Mouse (Mus musculus) hindbrain, embryonic 15.5 days (tissue): ENCODE results near the gene Minpp1. TPM values are rescaled to one million over a fixed set of nuclear protein-coding genes. Genes with fewer than 3 reads are reported as not detected.

Source experiments
- ATAC-seq: fragments of 200-750 bp; cut with Nextera tagmentation; 2 replicates; pipeline ENCODE4 v1.8.0; 2017; ENCODE audit warnings: low read depth, moderate number of reproducible peaks, moderate TSS enrichment; ENCODE audit not compliant: low FRiP score
- H3K27ac ChIP-seq: fragments of 300-500 bp; sonication (generic); replicated peaks from 2 replicates; pipeline ENCODE4 v1.5.1; 2015; ENCODE audit warnings: mild to moderate bottlenecking, inconsistent platforms
- H3K27me3 ChIP-seq: fragments of 300-500 bp; sonication (generic); 2 replicates; pipeline ENCODE4 v1.6.1; 2015; ENCODE audit warnings: control low read depth, inconsistent platforms
- H3K36me3 ChIP-seq: fragments of 300-500 bp; sonication (generic); 2 replicates; pipeline ENCODE4 v1.6.1; 2015; ENCODE audit warnings: control low read depth, inconsistent platforms
- H3K4me1 ChIP-seq: fragments of 300-500 bp; sonication (generic); replicated peaks from 2 replicates; pipeline ENCODE4 v1.6.1; 2015; ENCODE audit warnings: control low read depth, inconsistent platforms
- H3K4me2 ChIP-seq: fragments of 300-500 bp; sonication (generic); 2 replicates; pipeline ENCODE4 v1.6.1; 2015; ENCODE audit warnings: moderate library complexity, mild to moderate bottlenecking, inconsistent platforms
- H3K4me3 ChIP-seq: fragments of 300-500 bp; sonication (generic); 2 replicates; pipeline ENCODE4 v1.5.1; 2015; ENCODE audit warnings: mild to moderate bottlenecking, inconsistent platforms
- H3K9ac ChIP-seq: fragments of 300-500 bp; sonication (generic); 2 replicates; pipeline ENCODE4 v1.6.1; 2015; ENCODE audit warnings: inconsistent platforms
- H3K9me3 ChIP-seq: fragments of 300-500 bp; sonication (generic); 2 replicates; pipeline ENCODE4 v1.6.1; 2016; ENCODE audit warnings: control low read depth, inconsistent platforms
- WGBS: fragments of 180-500 bp; shearing (Covaris S2); methylation state at CpG from one replicate; pipeline ENCODE4 v1.1.7; 2015; 5-methylcytosine and 5-hydroxymethylcytosine counted together
- polyA plus RNA-seq: library from polyadenylated mRNA; unstranded; fragments of >200 nt; fragmentation: Nextera tagmentation; extraction: Ambion mirVana; gene quantifications from 2 replicates; pipeline ENCODE4 v1.2.1, GENCODE M21; 2015

Minpp1 gene
- polyA plus RNA-seq, 1 experiment from 2014 or later = 57.7 TPM

GRCm38 (mm10) chr19:32532331-32532730 lies 46.8 kb downstream of the Minpp1 start:
- ATAC-seq = no peak
- 89% methylated on average over 3 of the region's 3 CpGs for WGBS

GRCm38 (mm10) chr19:32532737-32533505 lies 47.4 kb downstream of the Minpp1 start:
- H3K4me2 ChIP-seq = no peak overlapping the region
- no peak overlapping the region for H3K4me3 ChIP-seq
- H3K9ac ChIP-seq = no peak overlapping the region
- WGBS = 85% methylated on average over 7 of the region's 7 CpGs
- H3K27me3 ChIP-seq = no peaks in the 10 kb centered on the region
- H3K36me3 ChIP-seq = no peaks in the 10 kb centered on the region
- H3K4me1 ChIP-seq = no peaks in the 10 kb centered on the region
- no peak for ATAC-seq
- no peaks in the 10 kb centered on the region for H3K9me3 ChIP-seq
- H3K27ac ChIP-seq = no peak overlapping the region

More at GRCm38 (mm10) chr19:32532331-32532730, 46.8 kb downstream of the Minpp1 start:
- Histone ChIP-seq H3K4me1 (no peaks in the 10 kb centered on the region), H3K4me2 (no peak overlapping the region), H3K9me3 (no peaks in the 10 kb centered on the region), H3K27ac (no peak overlapping the region), H3K4me3 (no peak overlapping the region), H3K27me3 (no peaks in the 10 kb centered on the region), H3K36me3 (no peaks in the 10 kb centered on the region), H3K9ac (no peak overlapping the region)

GRCm38 (mm10) chr19:32534887-32535286 lies 49.3 kb downstream of the Minpp1 start:
- ATAC-seq = no peak
- no peaks in the 10 kb centered on the region for H3K36me3 ChIP-seq
- H3K4me3 ChIP-seq = no peak overlapping the region
- H3K4me1 ChIP-seq = no peaks in the 10 kb centered on the region
- H3K27me3 ChIP-seq = no peaks in the 10 kb centered on the region
- no peak overlapping the region for H3K9ac ChIP-seq
- H3K27ac ChIP-seq = no peak overlapping the region
- H3K4me2 ChIP-seq = no peak overlapping the region
- no peaks in the 10 kb centered on the region for H3K9me3 ChIP-seq

GRCm38 (mm10) chr19:32542784-32543490 lies 57.4 kb downstream of the Minpp1 start:
- Histone ChIP-seq H3K4me1 (no peaks in the 10 kb centered on the region), H3K9me3 (no peaks in the 10 kb centered on the region), H3K4me2 (no peak overlapping the region), H3K9ac (no peak overlapping the region), H3K4me3 (no peak overlapping the region), H3K27ac (no peak overlapping the region), H3K36me3 (no peaks in the 10 kb centered on the region), H3K27me3 (no peaks in the 10 kb centered on the region)
- 84% methylated on average over 9 of the region's 9 CpGs for WGBS
- ATAC-seq = no peak

- no peak for ATAC-seq
- Histone ChIP-seq H3K4me3 (no peak overlapping the region), H3K27me3 (no peaks in the 10 kb centered on the region), H3K4me2 (no peak overlapping the region), H3K9ac (no peak overlapping the region), H3K4me1 (no peaks in the 10 kb centered on the region), H3K9me3 (no peaks in the 10 kb centered on the region), H3K36me3 (no peaks in the 10 kb centered on the region), H3K27ac (no peak overlapping the region)
- 85% methylated on average over 3 of the region's 3 CpGs for WGBS
These were observed 61.8 kb downstream of the Minpp1 start for GRCm38 (mm10) chr19:32547396-32547795.

GRCm38 (mm10) chr19:32548202-32548601 lies 62.6 kb downstream of the Minpp1 start:
- Histone ChIP-seq H3K9ac (no peak overlapping the region), H3K4me1 (no peaks in the 10 kb centered on the region), H3K36me3 (no peaks in the 10 kb centered on the region), H3K27ac (no peak overlapping the region), H3K27me3 (no peaks in the 10 kb centered on the region), H3K4me3 (no peak overlapping the region), H3K4me2 (no peak overlapping the region), H3K9me3 (no peaks in the 10 kb centered on the region)
- 91% methylated on average over 15 of the region's 15 CpGs for WGBS
- ATAC-seq = no peak

GRCm38 (mm10) chr19:32550446-32550845 lies 64.9 kb downstream of the Minpp1 start:
- H3K27ac ChIP-seq = no peak overlapping the region
- no peak for ATAC-seq
- no peak overlapping the region for H3K4me3 ChIP-seq
- H3K36me3 ChIP-seq = no peaks in the 10 kb centered on the region
- H3K4me1 ChIP-seq = no peaks in the 10 kb centered on the region
- H3K4me2 ChIP-seq = no peak overlapping the region
- no peaks in the 10 kb centered on the region for H3K27me3 ChIP-seq
- H3K9me3 ChIP-seq = no peaks in the 10 kb centered on the region
- H3K9ac ChIP-seq = no peak overlapping the region
- 76% methylated on average over 5 of the region's 5 CpGs for WGBS

- H3K27me3 ChIP-seq = no peaks in the 10 kb centered on the region
- no peaks in the 10 kb centered on the region for H3K9me3 ChIP-seq
- no peak overlapping the region for H3K4me3 ChIP-seq
- no peak overlapping the region for H3K9ac ChIP-seq
- H3K4me2 ChIP-seq = no peak overlapping the region
- H3K4me1 ChIP-seq = no peaks in the 10 kb centered on the region
- H3K36me3 ChIP-seq = no peaks in the 10 kb centered on the region
- no peak overlapping the region for H3K27ac ChIP-seq
- ATAC-seq = no peak
- WGBS = 74% methylated on average over 3 of the region's 3 CpGs
These were observed 65.9 kb downstream of the Minpp1 start for GRCm38 (mm10) chr19:32551442-32551841.

- Histone ChIP-seq H3K4me1 (no peaks in the 10 kb centered on the region), H3K27ac (no peak overlapping the region), H3K27me3 (no peaks in the 10 kb centered on the region), H3K4me3 (no peak overlapping the region), H3K4me2 (no peak overlapping the region), H3K9me3 (no peaks in the 10 kb centered on the region), H3K9ac (no peak overlapping the region), H3K36me3 (no peaks in the 10 kb centered on the region)
- ATAC-seq = no peak
- WGBS = 68% methylated on average over 1 of the region's 1 CpGs
These were observed 66.5 kb downstream of the Minpp1 start for GRCm38 (mm10) chr19:32552106-32552505.

GRCm38 (mm10) chr19:32553310-32553709 lies 67.7 kb downstream of the Minpp1 start:
- no peak overlapping the region for H3K9ac ChIP-seq
- H3K9me3 ChIP-seq = no peaks in the 10 kb centered on the region
- no peak overlapping the region for H3K27ac ChIP-seq
- no peak overlapping the region for H3K4me3 ChIP-seq
- no peak overlapping the region for H3K4me2 ChIP-seq
- H3K36me3 ChIP-seq = no peaks in the 10 kb centered on the region
- WGBS = 77% methylated on average over 3 of the region's 3 CpGs
- H3K27me3 ChIP-seq = no peaks in the 10 kb centered on the region
- no peaks in the 10 kb centered on the region for H3K4me1 ChIP-seq
- ATAC-seq = no peak

- H3K27ac ChIP-seq = no peak overlapping the region
- no peak overlapping the region for H3K4me3 ChIP-seq
- H3K9me3 ChIP-seq = no peaks in the 10 kb centered on the region
- no peaks in the 10 kb centered on the region for H3K36me3 ChIP-seq
- H3K9ac ChIP-seq = no peak overlapping the region
- H3K4me1 ChIP-seq = no peaks in the 10 kb centered on the region
- peak; percentile 81 for ATAC-seq
- no peaks in the 10 kb centered on the region for H3K27me3 ChIP-seq
- H3K4me2 ChIP-seq = no peak overlapping the region
- 23% methylated on average over 3 of the region's 3 CpGs for WGBS
These were observed 69.7 kb downstream of the Minpp1 start for GRCm38 (mm10) chr19:32555257-32555656.
